Mouse (Mus musculus): ENCODE results near the gene Zbtb17. TPM values are rescaled to one million over a fixed set of nuclear protein-coding genes. Genes with fewer than 3 reads are reported as not detected.

The Zbtb17 gene
- polyA plus RNA-seq, 1 experiment, result 30.0 TPM

DNA sequence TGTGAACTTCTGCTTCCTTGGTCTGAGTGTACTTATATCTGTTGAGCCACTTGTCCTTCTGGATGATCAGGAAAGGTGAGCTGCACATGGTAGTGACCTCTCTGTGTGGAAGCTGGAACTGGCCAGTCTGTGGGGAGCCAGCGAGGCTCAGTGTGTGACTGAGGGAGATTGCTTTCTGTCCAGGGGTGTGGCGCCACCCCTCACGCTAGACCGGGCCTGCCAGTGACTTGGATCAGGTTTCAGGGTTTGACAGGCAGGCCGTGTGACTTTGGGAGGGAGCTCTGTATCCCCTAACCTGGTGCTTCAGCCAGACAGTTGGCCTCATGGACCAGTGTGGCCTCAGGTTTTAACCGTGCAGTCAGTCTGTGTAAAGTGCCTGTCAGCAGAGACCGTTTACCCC is 13.8 kb downstream of the Zbtb17 start:
- DNase-seq (ENCODE audit: low read depth), result peak; percentile 71

DNA sequence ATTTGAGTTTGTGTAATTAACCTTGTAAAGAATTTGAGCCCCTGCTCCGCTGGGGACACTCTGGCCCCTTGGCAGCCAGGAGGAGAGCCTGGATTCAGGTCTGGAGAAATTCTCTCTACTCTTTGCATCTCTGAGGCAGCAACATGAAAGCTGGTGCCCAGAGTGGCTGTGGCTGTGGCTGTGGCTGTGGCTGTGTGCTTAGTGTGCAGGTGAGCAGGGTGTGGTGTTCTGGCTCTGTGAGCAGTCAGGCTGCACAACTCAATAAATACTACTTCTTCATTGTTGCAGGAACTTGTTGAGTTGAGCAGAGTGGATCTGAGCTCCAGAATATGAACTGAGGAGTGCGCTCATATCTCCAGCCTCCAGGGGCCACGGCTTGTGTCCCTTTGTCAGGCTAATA is 14.4 kb downstream of the Zbtb17 start:
- no peak for DNase-seq (ENCODE audit: low read depth)

DNA sequence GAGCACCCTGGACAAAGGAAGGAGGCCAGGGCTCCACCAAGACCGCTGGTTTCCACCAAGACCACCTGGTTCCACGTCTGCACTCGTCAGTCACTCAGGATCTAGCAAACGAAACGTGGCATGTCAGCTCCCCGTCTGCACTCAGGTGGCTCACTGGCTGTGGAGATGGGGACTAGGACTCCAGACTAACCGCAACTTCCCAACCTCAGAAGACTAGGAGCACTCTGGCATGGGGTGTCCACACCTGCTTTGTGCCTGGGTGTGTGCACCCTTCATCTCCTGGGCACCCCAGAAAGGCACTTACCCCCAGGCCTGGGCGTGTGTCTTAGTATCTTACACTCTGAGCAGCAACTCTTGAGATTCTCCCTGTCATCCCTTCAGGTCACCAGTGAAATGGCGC is 15.3 kb downstream of the Zbtb17 start:
- DNase-seq (ENCODE audit: low read depth), result no peak

DNA sequence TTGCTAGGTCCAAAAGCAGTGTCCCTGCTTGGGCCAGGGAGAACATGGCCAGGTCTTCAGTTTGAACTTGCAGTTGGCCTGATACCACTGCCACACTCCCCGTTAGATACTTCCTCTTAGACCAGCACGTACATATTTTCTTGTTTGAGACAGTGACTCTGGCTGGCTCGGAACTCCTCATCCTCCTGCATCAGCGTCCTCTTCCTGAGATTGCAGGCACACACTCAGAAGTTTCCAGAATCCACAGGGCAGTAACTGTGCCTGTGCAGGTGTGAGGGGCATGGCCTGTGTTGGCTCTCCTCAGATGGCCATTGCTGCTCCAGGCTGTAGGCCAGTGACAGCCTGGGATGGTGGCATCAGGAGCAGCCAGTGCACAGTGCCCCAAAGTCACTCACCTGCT is 16.0 kb downstream of the Zbtb17 start:
- DNase-seq (ENCODE audit: low read depth), result no peak

DNA sequence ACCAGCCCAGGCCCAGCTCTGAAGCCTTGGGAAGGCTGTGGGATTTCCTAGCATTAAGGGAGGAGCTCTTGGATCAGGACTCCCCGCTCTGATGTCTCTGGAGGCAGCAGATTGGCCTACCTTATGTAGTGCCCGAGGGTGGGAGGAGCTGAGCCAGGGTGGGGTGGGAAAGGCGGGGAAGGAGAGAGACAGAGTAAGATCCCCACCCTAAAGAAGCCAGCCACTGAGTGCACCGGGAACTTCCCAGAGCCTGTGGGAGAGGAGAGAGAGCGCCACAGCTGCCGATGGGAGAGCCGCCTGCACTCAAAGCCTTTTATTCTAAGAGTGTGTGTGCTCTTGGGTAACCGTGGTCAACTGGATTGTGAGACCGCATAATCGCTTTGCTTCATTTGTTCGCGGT is 16.6 kb downstream of the Zbtb17 start:
- DNase-seq (ENCODE audit: low read depth), result no peak

DNA sequence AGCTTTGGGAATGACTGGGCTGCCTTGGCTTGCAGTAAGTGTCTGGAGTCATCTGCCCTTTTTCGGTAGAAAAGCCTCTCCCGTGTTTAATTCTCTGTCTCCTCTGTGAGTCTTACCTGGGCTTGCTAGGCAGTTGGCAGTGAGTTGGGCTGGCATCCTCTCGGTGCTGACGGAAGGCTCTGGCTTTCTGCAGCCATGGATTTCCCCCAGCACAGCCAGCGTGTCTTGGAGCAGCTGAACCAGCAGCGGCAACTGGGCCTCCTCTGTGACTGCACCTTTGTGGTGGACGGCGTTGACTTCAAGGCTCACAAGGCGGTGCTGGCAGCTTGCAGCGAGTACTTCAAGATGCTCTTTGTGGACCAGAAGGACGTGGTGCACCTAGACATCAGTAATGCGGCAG is 17.1 kb downstream of the Zbtb17 start:
- DNase-seq (ENCODE audit: low read depth), result no peak

DNA sequence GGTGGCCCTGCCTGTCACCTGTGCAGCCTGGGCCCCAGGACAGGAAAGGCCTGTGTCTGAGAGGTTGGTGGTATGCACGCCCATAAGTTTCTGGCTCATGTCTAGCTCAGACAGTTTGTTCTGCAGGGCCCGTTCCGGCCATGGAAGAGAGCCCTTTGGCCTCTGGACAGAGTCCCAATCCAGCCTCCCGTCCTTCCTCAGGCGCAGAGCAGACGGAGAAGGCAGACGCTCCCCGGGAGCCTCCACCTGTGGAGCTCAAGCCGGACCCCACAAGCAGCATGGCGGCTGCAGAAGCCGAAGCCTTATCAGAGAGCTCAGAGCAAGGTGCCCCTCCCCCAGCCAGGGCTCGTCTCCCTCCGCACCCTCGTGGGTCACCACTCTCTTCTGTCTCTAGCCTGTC is 19.0 kb downstream of the Zbtb17 start:
- DNase-seq (ENCODE audit: low read depth), result no peak

DNA sequence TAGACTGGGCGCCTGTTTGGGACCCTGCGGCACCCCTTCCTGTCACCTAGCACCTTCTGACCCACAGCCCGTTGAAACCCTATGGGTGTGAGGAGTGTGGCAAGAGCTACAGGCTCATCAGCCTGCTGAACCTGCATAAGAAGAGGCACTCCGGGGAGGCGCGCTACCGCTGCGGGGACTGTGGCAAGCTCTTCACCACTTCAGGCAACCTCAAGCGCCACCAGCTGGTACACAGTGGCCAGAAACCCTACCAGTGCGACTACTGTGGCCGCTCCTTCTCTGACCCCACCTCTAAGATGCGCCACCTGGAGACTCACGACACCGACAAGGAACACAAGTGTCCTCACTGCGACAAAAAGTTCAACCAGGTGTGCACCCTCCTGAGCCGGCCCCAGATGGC is 20.3 kb downstream of the Zbtb17 start:
- no peak for DNase-seq (ENCODE audit: low read depth)

DNA sequence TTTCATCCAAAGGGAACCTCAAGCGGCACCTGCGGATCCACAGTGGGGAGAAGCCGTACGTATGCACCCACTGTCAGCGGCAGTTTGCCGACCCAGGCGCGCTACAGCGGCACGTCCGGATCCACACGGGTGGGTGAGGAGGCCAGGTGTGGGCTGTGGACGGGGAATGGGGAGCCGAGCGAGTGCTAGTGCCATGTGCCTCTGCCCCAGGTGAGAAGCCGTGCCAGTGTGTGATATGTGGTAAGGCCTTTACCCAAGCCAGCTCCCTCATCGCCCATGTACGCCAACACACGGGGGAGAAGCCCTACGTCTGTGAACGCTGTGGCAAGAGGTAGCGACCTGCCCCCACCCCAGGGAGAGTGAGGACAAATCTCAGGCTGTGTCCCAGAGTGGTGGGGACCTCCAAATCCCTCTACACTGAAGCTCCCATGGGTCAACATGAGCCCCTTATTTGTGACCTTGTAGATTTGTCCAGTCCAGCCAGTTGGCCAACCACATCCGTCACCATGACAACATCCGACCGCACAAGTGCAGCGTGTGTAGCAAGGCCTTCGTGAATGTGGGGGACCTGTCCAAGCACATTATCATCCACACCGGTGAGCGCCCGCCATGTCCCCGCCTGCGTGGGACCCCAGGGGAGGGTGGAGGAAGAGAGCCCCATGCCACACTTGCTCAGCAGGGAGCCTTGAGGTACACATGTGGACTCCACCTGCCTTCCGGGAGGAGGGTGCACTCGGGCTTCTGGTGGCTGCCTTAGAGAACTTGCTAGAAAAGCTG is 21.2 kb downstream of the Zbtb17 start:
- no peak for DNase-seq (ENCODE audit: low read depth)

DNA sequence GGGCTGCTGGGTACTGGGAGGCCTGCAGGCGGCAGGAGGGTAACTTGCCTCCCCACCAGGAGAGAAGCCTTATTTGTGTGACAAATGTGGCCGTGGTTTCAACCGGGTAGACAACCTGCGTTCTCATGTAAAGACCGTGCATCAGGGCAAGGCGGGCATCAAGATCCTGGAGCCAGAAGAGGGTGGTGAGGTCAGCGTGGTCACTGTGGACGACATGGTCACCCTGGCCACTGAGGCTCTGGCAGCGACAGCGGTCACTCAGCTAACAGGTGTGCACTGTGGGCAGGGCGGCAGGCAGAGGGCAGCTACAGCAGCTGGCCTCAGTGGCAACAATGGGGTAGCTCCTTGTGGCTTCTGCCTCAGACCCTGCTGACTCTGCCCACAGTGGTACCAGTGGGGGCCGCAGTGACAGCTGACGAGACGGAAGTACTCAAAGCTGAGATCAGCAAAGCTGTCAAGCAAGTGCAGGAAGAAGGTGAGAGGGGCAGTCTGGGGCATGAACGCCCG is 21.9 kb downstream of the Zbtb17 start:
- DNase-seq (ENCODE audit: low read depth), result no peak

DNA sequence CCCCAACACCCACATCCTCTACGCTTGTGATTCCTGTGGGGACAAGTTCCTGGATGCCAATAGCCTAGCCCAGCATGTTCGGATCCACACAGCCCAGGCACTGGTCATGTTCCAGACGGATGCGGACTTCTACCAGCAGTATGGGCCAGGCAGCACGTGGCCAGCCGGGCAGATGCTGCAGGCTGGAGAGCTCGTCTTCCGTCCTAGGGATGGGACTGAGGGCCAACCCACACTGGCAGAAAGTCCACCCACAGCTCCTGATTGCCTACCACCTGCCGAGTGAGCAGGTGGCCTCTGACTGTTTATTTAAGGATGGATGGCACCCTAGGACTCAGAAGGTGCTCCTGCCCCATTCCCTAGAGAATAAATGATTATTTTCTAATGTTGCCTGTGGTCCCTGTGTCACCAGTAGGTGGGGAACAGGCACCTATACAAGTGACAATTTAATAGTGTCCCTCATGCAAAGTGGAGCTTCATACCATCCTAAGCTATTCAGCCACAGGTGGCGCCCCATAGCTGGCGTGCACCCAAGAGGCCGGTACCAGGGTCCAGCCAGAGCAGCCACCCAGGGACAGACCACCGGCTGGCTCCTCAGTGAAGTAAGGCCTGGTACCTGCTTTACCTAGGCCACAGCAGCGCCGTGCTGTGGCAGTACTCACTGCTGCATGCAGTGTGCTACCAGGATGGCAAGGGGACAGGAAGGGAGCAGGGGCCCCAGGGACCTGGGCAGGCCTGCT is 22.6 kb downstream of the Zbtb17 start:
- no peak for DNase-seq (ENCODE audit: low read depth)

DNA sequence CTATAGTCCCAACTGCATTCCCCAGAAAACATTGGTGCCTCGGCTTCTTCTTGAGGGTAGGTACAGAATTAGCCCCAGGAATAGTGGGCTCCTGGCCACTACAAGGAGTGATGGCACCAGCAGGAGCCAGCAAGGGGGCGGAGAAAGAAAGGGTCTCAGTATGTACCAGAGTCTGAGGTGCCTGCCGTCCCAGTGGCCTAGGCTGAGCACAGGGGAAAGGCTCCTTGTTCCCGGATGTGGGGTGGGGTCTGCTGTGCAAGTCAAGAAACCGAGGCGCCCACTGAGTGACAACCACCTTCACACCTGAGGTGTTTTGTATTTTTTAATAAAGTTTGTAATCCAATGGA is 23.1 kb downstream of the Zbtb17 start:
- DNase-seq (ENCODE audit: low read depth), result no peak

DNA sequence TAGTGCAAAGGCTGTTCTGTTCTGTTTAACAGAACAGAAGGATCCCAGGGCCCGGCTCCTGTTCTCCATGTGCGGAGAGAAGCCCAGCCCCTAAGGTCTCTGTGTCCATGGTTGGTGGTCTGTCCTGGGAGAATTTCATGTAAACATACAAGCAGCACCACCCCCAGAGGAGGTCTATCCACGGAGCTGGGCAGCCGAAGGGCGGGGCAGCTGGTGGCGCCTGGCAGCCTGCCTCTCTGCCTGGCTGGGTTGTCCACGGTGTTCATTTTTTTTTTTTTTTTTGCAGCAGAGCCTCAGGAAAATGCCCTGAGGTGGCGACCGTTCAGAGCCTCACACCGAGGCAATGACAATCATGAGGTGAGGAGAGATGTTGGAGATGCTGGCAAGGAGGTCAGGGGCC is 24.1 kb downstream of the Zbtb17 start:
- DNase-seq (ENCODE audit: low read depth), result no peak

DNA sequence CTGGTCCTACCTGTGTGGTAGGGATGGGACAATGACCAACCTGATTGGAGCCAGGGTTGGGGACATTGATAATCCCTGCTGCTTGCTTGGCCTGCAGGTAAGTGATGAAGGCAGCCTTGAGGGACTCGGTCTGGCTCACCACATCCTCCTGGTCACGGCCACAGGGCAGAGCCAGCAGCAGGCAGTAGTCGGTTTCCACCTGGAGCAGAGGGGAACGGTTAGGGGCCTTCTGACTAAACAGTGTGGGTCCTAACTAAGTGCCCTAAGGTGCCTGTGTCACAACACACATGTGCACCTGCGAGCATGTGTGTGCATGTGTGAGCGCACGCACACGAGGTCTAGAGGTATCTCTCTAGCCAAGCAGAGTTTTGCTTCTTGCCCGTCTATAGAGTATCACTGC is 24.9 kb downstream of the Zbtb17 start:
- DNase-seq (ENCODE audit: low read depth), result no peak

DNA sequence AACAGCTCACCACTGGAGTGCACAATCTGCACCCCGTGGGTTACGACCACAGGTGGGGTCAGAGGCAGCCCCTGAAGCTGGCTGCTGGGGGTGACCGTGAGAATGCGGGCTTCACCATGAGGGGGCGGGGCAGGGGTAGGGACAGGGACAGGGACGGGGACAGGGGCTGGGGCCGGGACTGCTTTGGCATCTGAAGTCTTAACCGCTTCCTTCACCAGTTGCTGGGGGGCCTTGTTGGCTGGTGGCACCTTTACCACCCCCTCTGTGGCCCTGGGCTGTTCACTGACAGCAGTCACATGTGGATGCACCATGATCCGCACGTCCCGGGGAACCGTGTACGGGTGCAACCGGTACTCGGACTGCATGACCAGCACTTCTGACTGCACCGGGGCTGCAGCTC is 27.0 kb downstream of the Zbtb17 start:
- no peak for DNase-seq (ENCODE audit: low read depth)

DNA sequence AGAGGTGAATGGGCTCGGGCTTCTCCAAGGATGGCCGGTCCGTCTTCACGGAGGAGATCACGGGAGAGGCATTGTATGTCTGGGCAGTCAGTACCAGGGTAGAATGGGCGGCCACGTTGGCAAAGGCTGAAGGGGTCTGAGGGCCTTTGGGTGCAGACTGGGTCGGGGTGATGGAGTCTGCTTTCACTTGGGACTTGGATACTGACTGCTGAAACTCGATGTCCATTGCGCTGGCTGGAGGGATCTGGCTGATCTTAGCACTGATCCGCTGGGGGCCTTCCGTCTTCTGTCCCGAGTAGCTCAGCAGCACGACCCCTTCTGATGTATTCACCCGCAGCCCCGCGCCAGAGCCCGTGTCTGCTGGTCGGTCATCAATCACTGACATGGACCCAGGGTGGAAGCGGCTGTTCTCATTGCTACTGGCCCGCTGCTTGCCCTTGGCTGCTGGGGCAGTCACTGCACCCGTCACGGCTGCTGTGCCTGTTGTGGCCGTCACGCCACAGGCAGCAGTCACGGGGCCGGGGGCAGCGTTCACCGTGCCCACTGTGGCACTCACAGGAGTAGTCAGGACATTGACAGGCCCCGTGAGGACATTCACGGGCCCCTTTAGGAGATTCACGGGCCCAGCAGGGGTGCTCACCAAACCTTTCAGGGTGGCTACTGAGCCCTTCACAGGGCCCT is 28.3 kb downstream of the Zbtb17 start:
- DNase-seq (ENCODE audit: low read depth), result no peak

DNA sequence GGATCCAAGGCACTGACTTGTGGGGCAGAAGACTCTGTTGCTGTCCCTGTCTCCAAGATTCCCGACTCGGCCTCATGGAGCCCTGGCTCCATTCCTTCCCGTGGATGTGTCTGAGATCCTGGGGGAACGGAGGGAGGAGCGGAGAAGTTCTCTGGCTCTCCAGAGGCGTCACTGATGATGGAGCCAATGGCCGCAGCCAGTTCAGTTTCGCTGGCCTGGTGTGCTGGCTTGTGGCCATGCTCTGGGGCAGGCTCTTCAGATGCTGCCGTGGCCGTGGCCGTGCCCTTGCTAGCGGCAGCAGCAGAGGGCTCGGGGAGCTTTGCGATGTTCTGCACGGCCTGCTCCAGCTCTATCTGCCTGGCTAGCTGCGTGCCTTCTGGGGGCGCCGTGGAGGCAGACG is 30.0 kb downstream of the Zbtb17 start:
- no peak for DNase-seq (ENCODE audit: low read depth)

DNA sequence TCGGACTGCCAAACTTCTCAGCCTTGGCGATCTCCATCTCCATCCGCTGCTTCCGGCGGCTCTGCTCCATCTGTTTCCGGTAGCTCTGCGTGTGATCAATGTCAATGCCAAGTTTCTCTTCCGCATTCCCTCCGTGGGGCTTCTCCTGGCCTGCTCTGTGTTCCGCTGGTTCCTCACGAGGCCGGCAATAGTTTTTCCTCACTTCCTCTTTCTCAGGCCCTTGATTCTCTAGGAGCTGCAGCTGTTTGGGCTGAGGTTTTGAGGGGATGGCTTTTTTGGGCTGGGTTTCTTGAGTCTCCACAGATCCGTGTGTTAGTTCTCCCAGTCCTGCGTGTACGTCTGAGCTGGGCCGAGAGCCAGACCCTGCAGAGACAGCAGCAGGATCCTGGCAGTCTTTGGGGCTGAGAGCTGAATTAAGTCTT is 33.2 kb downstream of the Zbtb17 start:
- DNase-seq (ENCODE audit: low read depth), result no peak

DNA sequence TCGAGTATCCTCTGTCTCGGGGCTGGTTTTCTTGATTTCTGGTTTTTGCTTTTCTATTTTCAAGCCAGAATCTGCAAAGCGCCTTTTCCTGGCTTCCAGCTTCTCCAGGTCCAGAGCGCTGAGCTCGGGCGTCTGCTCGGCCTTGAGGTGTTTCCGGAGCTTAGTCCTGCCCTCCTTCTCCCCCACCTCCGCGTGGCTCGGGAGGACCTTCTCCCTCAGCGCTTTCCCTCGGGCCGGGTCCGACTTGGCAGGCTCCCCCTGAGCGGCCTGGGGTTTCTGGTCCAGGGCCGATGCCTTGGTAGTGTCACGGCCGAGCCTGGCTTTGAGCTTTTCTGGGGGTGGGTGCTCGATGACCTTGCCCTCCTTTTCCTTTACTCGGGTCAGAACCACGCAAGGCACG is 33.8 kb downstream of the Zbtb17 start:
- no peak for DNase-seq (ENCODE audit: low read depth)

DNA sequence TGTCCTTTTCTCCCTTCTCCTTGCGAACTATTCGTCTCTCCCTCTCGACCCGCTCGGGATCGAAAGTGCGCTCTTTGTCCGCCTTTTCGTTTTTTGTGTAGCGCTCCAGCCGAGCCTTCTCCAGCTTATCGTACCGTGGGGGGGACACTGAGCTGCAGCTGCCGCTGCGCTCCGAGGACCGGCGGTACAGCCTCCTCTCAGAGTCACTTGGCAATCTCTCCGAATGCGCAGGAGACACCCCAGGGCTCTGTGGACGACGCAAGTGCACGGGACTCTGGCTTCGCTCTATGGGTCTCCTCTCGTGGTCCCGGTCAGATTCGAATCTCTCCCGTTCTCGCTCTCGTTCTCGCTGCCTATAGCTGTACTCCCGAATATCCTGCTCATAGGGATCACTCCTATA is 34.3 kb downstream of the Zbtb17 start:
- no peak for DNase-seq (ENCODE audit: low read depth)

DNA sequence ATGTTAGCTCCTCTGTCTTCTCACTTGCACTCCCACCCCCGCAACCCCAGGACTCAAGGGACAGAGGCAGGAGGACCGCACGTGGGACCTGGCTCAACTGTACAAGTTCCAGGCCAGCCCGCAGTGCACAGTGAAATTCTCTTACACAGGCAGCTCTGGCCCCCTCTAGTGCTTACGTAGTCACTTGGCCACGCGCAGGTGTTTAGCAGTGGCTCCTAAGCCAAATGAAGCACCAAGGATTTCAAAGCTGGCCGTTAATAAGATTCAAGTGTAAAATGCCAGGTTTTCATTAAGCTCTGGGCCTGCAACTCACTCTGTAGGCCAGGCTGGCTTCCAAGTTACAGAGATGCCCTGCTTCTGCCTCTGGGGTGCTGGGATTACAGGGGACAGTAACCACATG is 35.0 kb downstream of the Zbtb17 start:
- no peak for DNase-seq (ENCODE audit: low read depth)

DNA sequence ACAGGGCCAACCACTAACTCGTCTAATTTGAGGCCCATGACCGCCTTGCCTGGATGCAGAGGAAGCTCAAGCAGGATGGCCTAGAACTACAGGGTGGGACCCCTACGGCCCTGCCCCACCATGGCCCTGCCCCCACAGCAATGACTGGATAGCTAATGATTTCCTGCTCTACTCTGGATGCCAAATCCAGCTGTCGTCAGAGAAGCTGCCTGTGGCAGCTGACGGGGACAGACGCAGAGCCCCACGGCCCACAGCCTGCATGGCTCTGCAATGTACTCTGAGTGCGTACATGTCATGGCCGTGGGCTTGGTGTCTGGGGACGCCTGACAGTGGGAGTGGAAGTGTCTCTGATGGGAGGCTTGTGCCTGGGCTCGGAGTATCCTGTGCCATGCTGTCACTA is 39.6 kb downstream of the Zbtb17 start:
- DNase-seq (ENCODE audit: low read depth), result no peak

DNA sequence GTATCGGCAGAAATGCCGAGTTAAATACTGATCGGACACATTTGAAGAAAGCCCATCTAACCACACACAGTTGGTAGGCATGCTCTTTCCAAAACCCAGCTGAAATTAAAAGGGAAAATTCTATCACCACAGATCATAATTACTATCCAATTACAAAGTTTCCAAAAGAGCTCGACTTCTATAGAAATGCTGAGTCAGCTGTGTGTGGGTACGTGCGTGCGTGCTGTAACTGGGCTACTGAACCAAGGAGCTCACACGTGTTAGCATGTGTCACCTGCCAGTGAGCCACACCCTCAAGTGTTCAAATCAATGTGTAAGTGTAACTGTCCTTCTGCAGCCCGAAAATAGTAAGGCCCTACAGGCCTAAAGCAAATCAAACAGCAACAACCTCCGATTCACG is 43.1 kb downstream of the Zbtb17 start:
- no peak for DNase-seq (ENCODE audit: low read depth)
